Mouse (Mus musculus) embryonic fibroblast, embryonic 13.5 days (primary cell): ENCODE measurements around the gene Aurkaip1.

Experiments used
- CTCF ChIP-seq: IDR thresholded peaks from 2 replicates; pipeline ENCODE4 v1.5.1; 2011; ENCODE audit warnings: mild to moderate bottlenecking, control low read depth, low read length, moderate library complexity, borderline replicate concordance; ENCODE audit not compliant: insufficient read depth
- POLR2A ChIP-seq: IDR thresholded peaks from 2 replicates; pipeline ENCODE4 v1.6.1; 2011; ENCODE audit warnings: low read depth, mild to moderate bottlenecking, control low read depth, low read length, moderate library complexity

GRCm38 (mm10) chr4:155856881-155857280 lies 25.8 kb downstream of the Aurkaip1 start:
- TF ChIP-seq POLR2A (no peak), CTCF (no peak)
